Mouse (Mus musculus) forebrain, embryonic 16.5 days (tissue): ENCODE measurements around the gene Nrg4. TPM values are rescaled to one million over a fixed set of nuclear protein-coding genes. Genes with fewer than 3 reads are reported as not detected.
"Not testable (repeated sequence)": the region's sequence is repeated elsewhere in the genome, so short reads cannot be mapped to it uniquely, and the experiment has no call there.

ENCODE experiments used
- ATAC-seq: fragments of 200-750 bp; cut with Nextera tagmentation; 2 replicates; pipeline ENCODE4 v1.8.0; 2017; ENCODE audit warnings: mild to moderate bottlenecking, moderate library complexity
- H3K27ac ChIP-seq: fragments of 300-500 bp; sonication (generic); 2 replicates; pipeline ENCODE4 v1.5.1; 2014; ENCODE audit warnings: low read length, control low read depth
- H3K27me3 ChIP-seq: fragments of 300-500 bp; sonication (generic); replicated peaks from 2 replicates; pipeline ENCODE4 v1.6.1; 2014; ENCODE audit warnings: low read length; ENCODE audit not compliant: control insufficient read depth, insufficient read depth
- H3K36me3 ChIP-seq: fragments of 300-500 bp; sonication (generic); 2 replicates; pipeline ENCODE4 v1.6.1; 2014; ENCODE audit not compliant: control insufficient read depth, insufficient read depth
- H3K4me1 ChIP-seq: fragments of 300-500 bp; sonication (generic); replicated peaks from 2 replicates; pipeline ENCODE4 v1.6.1; 2014; ENCODE audit warnings: low read length; ENCODE audit not compliant: control insufficient read depth, insufficient read depth
- H3K4me2 ChIP-seq: fragments of 300-500 bp; sonication (generic); 2 replicates; pipeline ENCODE4 v1.6.1; 2014; ENCODE audit warnings: mild to moderate bottlenecking, low read length, control low read depth
- H3K4me3 ChIP-seq: fragments of 300-500 bp; sonication (generic); replicated peaks from 2 replicates; pipeline ENCODE4 v1.5.1; 2014; ENCODE audit warnings: mild to moderate bottlenecking, low read length, control low read depth
- H3K9ac ChIP-seq: fragments of 300-500 bp; sonication (generic); replicated peaks from 2 replicates; pipeline ENCODE4 v1.6.1; 2014; ENCODE audit warnings: low read depth, low read length, control low read depth
- H3K9me3 ChIP-seq: fragments of 300-500 bp; sonication (generic); 2 replicates; pipeline ENCODE4 v1.6.1; 2016; ENCODE audit warnings: low read length; ENCODE audit not compliant: control insufficient read depth
- whole genome bisulfite sequencing: fragments of 180-500 bp; shearing (Covaris S2); extraction: QIAGEN DNeasy Blood & Tissue Kit; methylation state at CpG from one replicate; pipeline ENCODE4 v1.1.7; 2014; 5-methylcytosine and 5-hydroxymethylcytosine counted together
- polyA plus RNA-seq: library from polyadenylated mRNA; unstranded; fragments of >200 nt; fragmentation: Nextera tagmentation; extraction: Ambion mirVana; gene quantifications from 2 replicates; pipeline ENCODE4 v1.2.1, GENCODE M21; 2015

Gene Nrg4
- polyA plus RNA-seq, 1 experiment from 2014 or later: 1.6 TPM

- Histone ChIP-seq H3K36me3 (no peaks in the 10 kb centered on the region), H3K9me3 (no peaks in the 10 kb centered on the region), H3K4me1 (no peaks in the 10 kb centered on the region), H3K4me3 (no peak overlapping the region), H3K4me2 (no peak overlapping the region), H3K9ac (no peak overlapping the region), H3K27me3 (no peaks in the 10 kb centered on the region), H3K27ac (no peak overlapping the region)
- WGBS: 66% methylated on average over 5 of the region's 5 CpGs
- ATAC-seq: no peak
Observed at GRCm38 (mm10) chr9:55271960-55272560, 54.6 kb downstream of the Nrg4 start.

- H3K27me3 ChIP-seq: no peaks in the 10 kb centered on the region
- H3K9me3 ChIP-seq: no peaks in the 10 kb centered on the region
- H3K9ac ChIP-seq: no peak overlapping the region
- 88% methylated on average over 8 of the region's 8 CpGs for WGBS
- H3K36me3 ChIP-seq: no peaks in the 10 kb centered on the region
- H3K4me2 ChIP-seq: no peak overlapping the region
- no peaks in the 10 kb centered on the region for H3K4me1 ChIP-seq
- H3K4me3 ChIP-seq: no peak overlapping the region
- ATAC-seq: no peak
- H3K27ac ChIP-seq: no peak overlapping the region
Observed at GRCm38 (mm10) chr9:55264356-55265302, 62.0 kb downstream of the Nrg4 start.

GRCm38 (mm10) chr9:55259741-55260140 lies 66.9 kb downstream of the Nrg4 start:
- H3K4me3 ChIP-seq: no peak overlapping the region
- no peaks in the 10 kb centered on the region for H3K27me3 ChIP-seq
- H3K4me1 ChIP-seq: no peaks in the 10 kb centered on the region
- no peak overlapping the region for H3K9ac ChIP-seq
- H3K4me2 ChIP-seq: no peak overlapping the region
- no peak overlapping the region for H3K27ac ChIP-seq
- no peaks in the 10 kb centered on the region for H3K9me3 ChIP-seq
- ATAC-seq: no peak
- 59% methylated on average over 6 of the region's 6 CpGs for WGBS
- H3K36me3 ChIP-seq: no peaks in the 10 kb centered on the region

- Histone ChIP-seq H3K4me1 (no peaks in the 10 kb centered on the region), H3K36me3 (no peaks in the 10 kb centered on the region), H3K27me3 (no peaks in the 10 kb centered on the region), H3K27ac (no peak overlapping the region), H3K4me3 (no peak overlapping the region), H3K9me3 (no peaks in the 10 kb centered on the region), H3K4me2 (no peak overlapping the region), H3K9ac (no peak overlapping the region)
- no peak for ATAC-seq
- WGBS: 80% methylated on average over 2 of the region's 2 CpGs
Observed at GRCm38 (mm10) chr9:55257105-55257504, 69.5 kb downstream of the Nrg4 start.

GRCm38 (mm10) chr9:55255604-55256003 lies 71.0 kb downstream of the Nrg4 start:
- Histone ChIP-seq H3K9me3 (no peaks in the 10 kb centered on the region), H3K27ac (no peak overlapping the region), H3K27me3 (no peaks in the 10 kb centered on the region), H3K4me3 (no peak overlapping the region), H3K4me2 (no peak overlapping the region), H3K9ac (no peak overlapping the region), H3K36me3 (no peaks in the 10 kb centered on the region), H3K4me1 (no peaks in the 10 kb centered on the region)
- 71% methylated on average over 4 of the region's 4 CpGs for WGBS
- ATAC-seq: no peak

- H3K4me3 ChIP-seq: no peak overlapping the region
- no peak overlapping the region for H3K27ac ChIP-seq
- WGBS: 93% methylated on average over 5 of the region's 5 CpGs
- no peak for ATAC-seq
- H3K4me1 ChIP-seq: no peaks in the 10 kb centered on the region
- H3K36me3 ChIP-seq: no peaks in the 10 kb centered on the region
- H3K27me3 ChIP-seq: no peaks in the 10 kb centered on the region
- H3K9ac ChIP-seq: no peak overlapping the region
- no peak overlapping the region for H3K4me2 ChIP-seq
- no peaks in the 10 kb centered on the region for H3K9me3 ChIP-seq
Observed at GRCm38 (mm10) chr9:55255056-55255455, 71.6 kb downstream of the Nrg4 start.

- ATAC-seq: no peak
- no peak overlapping the region for H3K4me3 ChIP-seq
Observed at GRCm38 (mm10) chr9:55253849-55254248, 72.8 kb downstream of the Nrg4 start.

GRCm38 (mm10) chr9:55252097-55252496 lies 74.5 kb downstream of the Nrg4 start:
- not testable (repeated sequence) for ATAC-seq, H3K36me3 ChIP-seq, H3K4me1 ChIP-seq, H3K4me3 ChIP-seq, H3K4me2 ChIP-seq, H3K9ac ChIP-seq, H3K9me3 ChIP-seq, H3K27ac ChIP-seq, H3K27me3 ChIP-seq
- WGBS: 59% methylated on average over 2 of the region's 2 CpGs

More at GRCm38 (mm10) chr9:55253849-55254248, 72.8 kb downstream of the Nrg4 start:
- Histone ChIP-seq H3K4me2 (no peak overlapping the region), H3K4me1 (no peaks in the 10 kb centered on the region), H3K9me3 (no peaks in the 10 kb centered on the region), H3K9ac (no peak overlapping the region), H3K27me3 (no peaks in the 10 kb centered on the region), H3K36me3 (no peaks in the 10 kb centered on the region), H3K27ac (no peak overlapping the region)
- WGBS: 68% methylated on average over 1 of the region's 1 CpGs

GRCm38 (mm10) chr9:55250595-55251247 lies 75.9 kb downstream of the Nrg4 start:
- Histone ChIP-seq H3K4me3 (no peak overlapping the region), H3K4me2 (no peak overlapping the region), H3K36me3 (no peaks in the 10 kb centered on the region), H3K27me3 (no peaks in the 10 kb centered on the region), H3K9me3 (no peaks in the 10 kb centered on the region), H3K9ac (no peak overlapping the region), H3K27ac (no peak overlapping the region), H3K4me1 (no peaks in the 10 kb centered on the region)
- WGBS: 90% methylated on average over 6 of the region's 6 CpGs
- no peak for ATAC-seq
